Mouse (Mus musculus): ENCODE measurements around the gene Sesn2. TPM values are rescaled to one million over a fixed set of nuclear protein-coding genes. Genes with fewer than 3 reads are reported as not detected.
"Not testable (repeated sequence)": the region's sequence is repeated elsewhere in the genome, so short reads cannot be mapped to it uniquely, and the experiment has no call there.

The Sesn2 gene
- 1 to 10 TPM; 3.3 to 4.1 TPM for total RNA-seq (2021)

- intact Hi-C loops (cut with DNase I): loop anchor here (2.0 to 5.0 kb wide), 3 partner anchors 158 to 298 kb away; partner anchors contain the start of genes Rcc1 and Ythdf2
- DNase-seq: peak; percentile 95 to 97
These were observed at the start of gene Sesn2 for GRCm38 (mm10) chr4:132510352-132510798. Gene Sesn2 (minus strand): TSS chr4:132510501.

- intact Hi-C loops (cut with DNase I): loop anchor here (2.0 kb wide), 1 partner anchor 79 kb away; no protein-coding TSS in a partner anchor
- not testable (repeated sequence) for DNase-seq
These were observed 45.2 kb upstream of the Sesn2 start for GRCm38 (mm10) chr4:132555550-132555949.

GRCm38 (mm10) chr4:132554653-132555052 is 44.4 kb upstream of the Sesn2 start:
- intact Hi-C loops (cut with DNase I): loop anchor here (2.0 kb wide), 1 partner anchor 80 kb away; no protein-coding TSS in a partner anchor
- no peak for DNase-seq

DNA sequence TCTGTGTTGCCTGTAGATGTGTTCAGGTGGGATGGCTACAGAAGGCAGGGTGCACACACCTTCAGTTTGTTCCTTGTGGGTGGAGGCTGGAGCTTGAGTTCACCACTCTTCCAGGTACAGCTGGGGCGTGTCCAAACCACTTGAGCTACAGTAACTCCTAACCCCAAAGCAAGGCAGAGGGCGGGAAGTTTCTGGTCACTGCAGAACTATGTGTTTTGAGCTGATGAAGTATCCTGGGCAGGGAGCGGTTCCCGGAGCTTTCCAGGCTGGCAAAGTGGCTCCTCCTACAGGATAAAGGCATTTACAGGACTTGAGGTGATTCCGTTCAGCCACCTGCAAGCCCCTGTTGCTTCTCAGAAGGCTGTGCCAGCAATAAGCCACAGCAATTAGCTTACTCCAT is 43.9 kb upstream of the Sesn2 start:
- DNase-seq: no peak
- intact Hi-C loops (cut with DNase I): loop anchor here (2.0 kb wide), 1 partner anchor 81 kb away; no protein-coding TSS in a partner anchor

GRCm38 (mm10) chr4:132545851-132546250 is 35.5 kb upstream of the Sesn2 start:
- DNase-seq: peak; percentile 74 to 75
- intact Hi-C loops (cut with DNase I): loop anchor here (1.0 to 10.0 kb wide), 3 partner anchors 89 to 379 kb away; partner anchors contain the start of gene Fam76a

- intact Hi-C loops (cut with DNase I): loop anchor here (10.0 kb wide), 1 partner anchor 382 kb away; the partner anchor contains the start of gene Fam76a
- no peak for DNase-seq
These were observed 32.4 kb upstream of the Sesn2 start for GRCm38 (mm10) chr4:132542724-132543123.

- no peak for DNase-seq
- intact Hi-C loops (cut with DNase I): loop anchor here (10.0 kb wide), 1 partner anchor 383 kb away; the partner anchor contains the start of gene Fam76a
These were observed 31.1 kb upstream of the Sesn2 start for GRCm38 (mm10) chr4:132541413-132541812.

GRCm38 (mm10) chr4:132539481-132539880 is 29.2 kb upstream of the Sesn2 start:
- intact Hi-C loops (cut with DNase I): no loop called here
- no peak for DNase-seq

- DNase-seq: peak; percentile 93 to 96
- intact Hi-C loops (cut with DNase I): no loop called here
These were observed 25.3 kb upstream of the Sesn2 start, which contains the start of gene Dnajc8 for GRCm38 (mm10) chr4:132535406-132536121. Gene Dnajc8 (plus strand): TSS chr4:132535550.

DNA sequence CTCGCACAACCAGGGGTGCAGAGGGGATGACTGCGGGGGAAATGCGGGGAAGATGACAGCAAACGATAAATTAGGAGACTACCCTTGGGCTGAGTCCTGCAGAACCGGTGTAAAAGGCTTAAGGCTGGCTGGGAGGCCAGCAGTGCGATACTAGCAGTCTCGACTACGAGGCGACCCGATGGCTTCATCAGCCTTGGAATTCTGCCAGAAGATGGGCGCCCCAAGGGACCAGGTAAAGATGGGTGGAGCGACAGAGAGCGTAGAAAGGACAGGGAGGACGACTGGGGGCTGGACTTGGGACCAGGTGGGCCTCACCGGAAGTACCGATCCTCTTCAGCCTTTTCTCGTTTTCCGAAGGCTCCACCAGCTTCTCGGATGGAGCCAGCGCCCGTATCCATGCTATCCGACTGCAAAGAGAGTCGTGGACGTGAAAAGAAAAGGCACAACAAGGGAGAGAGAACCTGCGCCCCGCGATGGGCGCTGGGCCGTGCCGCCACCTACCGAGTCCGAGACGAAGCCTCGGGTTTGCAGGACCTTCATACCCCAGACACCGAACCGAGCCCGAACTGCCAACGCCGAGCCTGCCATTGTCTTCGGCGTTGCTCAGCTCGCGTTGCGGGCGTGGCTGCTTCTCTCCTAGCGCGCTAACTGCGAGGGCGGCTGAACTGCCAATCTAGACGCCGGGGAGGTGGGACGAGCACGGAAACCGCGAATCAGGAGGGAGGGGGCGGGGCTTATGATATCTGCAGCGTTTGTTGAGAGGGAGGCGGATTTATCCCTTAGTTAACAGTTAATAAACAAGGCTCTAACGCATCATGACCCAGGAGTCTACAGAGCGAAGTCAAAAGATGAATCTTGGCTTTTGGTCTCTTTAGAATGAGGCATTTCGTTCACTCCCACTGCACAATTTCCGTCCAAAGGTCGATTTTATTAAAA is 22.9 kb upstream of the Sesn2 start, which contains the start of gene Atpif1:
TSS of gene Atpif1 (minus strand) at position 679 of the 936 bp plus-strand sequence.
- DNase-seq: peak; percentile 83 to 87
- intact Hi-C loops (cut with DNase I): no loop called here

- DNase-seq: peak in 1 of 2 experiments; percentile 26
- intact Hi-C loops (cut with DNase I): no loop called here
These were observed 22.2 kb upstream of the Sesn2 start for GRCm38 (mm10) chr4:132532496-132532895.

- intact Hi-C loops (cut with DNase I): no loop called here
- no peak for DNase-seq
These were observed 19.9 kb upstream of the Sesn2 start for GRCm38 (mm10) chr4:132530033-132530804.

DNA sequence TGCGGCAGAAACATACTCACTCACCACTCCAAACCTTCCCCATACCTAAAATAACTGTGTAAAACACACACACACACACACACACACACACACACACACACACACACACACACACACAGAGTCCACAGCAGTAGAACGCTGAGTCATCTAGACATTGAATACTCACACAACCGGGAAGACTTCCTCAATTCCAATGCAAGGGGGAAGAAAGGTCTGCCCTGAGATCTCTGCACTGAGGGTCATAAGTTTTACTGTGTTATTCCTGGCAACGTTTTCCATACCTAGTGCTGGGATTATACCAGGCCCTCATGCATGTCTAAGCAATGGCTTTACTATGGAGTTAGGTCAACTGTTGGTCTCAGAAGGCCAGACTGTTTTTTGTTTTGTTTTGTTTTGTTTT is 19.0 kb upstream of the Sesn2 start:
- intact Hi-C loops (cut with DNase I): no loop called here
- DNase-seq: no peak

DNA sequence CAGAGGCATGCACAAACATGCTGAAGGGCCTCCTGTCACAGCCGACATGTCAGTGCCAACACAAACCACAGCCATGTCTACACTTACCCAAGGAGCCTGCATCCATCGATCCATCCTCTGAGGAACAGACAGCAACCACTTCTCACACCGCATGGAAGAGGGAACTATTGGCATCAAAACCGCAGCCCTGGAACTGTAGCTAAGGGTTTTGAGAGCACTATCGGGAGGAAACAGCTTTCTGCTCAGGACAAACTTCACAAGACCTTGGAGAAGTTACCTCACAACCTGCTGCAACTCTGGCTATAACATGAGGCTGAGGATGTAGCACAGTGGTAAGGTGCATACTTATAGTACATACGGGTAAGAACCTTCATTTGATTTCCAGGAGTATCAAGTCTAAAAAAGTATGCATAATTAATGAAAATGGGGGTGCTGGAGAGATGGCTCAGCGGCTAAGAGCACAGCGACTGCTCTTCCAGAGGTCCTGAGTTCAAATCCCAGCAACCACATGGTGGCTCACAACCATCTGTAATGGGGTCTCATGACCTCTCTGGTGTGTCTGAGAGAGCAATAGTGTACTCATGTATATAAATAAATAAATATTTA is 17.7 kb upstream of the Sesn2 start:
- intact Hi-C loops (cut with DNase I): no loop called here

DNA sequence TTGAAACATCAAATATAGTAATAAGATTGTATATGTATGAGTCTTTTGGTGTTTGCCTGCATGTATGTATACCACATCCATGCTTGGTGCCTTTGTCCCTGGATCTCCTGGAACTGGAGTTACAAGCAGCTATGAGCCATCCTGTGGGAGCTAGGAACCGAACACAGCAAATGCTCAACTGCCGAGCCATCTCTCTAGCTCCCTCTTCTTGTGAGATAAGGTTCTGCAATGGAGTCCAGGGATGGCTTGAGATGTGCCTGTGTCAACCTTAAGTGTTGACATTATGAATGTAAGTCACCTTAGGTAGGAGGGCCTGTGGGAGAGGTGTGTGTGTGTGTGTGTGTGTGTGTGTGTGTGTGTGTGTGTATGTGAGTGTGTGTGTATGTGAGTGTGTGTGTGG is 16.4 kb upstream of the Sesn2 start:
- no peak for DNase-seq
- intact Hi-C loops (cut with DNase I): no loop called here

More for the DNA sequence above, 17.7 kb upstream of the Sesn2 start:
- no peak for DNase-seq

- intact Hi-C loops (cut with DNase I): no loop called here
- no peak for DNase-seq
These were observed 14.5 kb upstream of the Sesn2 start for GRCm38 (mm10) chr4:132524808-132525207.

GRCm38 (mm10) chr4:132524321-132524741 is 14.0 kb upstream of the Sesn2 start:
- DNase-seq: no peak
- intact Hi-C loops (cut with DNase I): no loop called here

DNA sequence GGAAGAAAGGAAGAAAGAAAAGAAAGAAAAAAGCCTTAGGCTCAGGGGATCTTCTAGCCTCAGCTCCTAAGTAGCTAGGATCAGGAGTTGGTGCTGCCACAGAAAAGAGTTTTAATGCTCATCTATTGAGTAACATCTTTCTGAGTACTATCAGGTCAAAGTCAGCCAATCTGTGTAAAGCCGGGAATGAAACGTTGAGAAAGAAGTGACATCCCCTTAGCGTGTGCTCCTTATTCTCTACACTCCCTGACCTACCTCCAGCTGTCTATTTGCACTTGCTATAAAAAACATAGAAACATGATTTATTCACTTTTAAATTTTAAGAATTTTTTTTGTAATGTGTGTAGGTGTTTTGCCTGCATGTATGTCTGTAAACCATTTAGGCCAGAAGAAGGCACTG is 8.9 kb upstream of the Sesn2 start:
- no peak for DNase-seq
- intact Hi-C loops (cut with DNase I): no loop called here

DNA sequence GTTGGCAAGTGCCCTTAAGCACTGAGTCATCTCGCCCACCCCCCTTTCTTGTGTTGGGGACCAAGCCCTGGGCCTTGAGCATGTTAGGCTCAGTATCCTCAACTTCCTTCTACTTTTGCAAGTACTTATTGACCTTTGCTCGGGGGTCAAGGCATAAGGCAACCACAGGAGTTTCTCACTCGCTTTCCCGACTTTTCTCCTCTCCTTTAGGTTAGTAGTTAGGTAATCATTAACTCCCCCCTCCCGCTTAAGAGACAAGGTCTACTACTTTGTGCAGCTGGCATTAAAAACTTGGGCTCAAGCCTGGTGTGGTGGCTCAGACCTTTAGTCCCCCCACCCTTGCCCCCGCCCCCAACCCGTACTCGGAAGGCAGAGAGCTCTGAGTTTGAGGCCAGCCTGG is 7.8 kb upstream of the Sesn2 start:
- intact Hi-C loops (cut with DNase I): no loop called here
- DNase-seq: no peak

Data from heart, postnatal 36 days (tissue).